Mouse (Mus musculus) NIH3T3 (cell line): ENCODE data around the gene Wnt10b.
"Not testable (repeated sequence)": the region's sequence is repeated elsewhere in the genome, so short reads cannot be mapped to it uniquely, and the experiment has no call there.

Experiments
- DNase-seq: peaks from one replicate; pipeline ENCODE4 v3.0.0-alpha.2; 2012; ENCODE audit warnings: low read depth

Wnt10b gene

GRCm38 (mm10) chr15:98777762-98778161 is at the start of gene Wnt10b:
TSS of gene Wnt10b (minus strand) at chr15:98778150.
- DNase-seq, result no peak

- DNase-seq, result no peak
Observed at GRCm38 (mm10) chr15:98827611-98828011, 49.7 kb upstream of the Wnt10b start.

- peak; percentile 63 for DNase-seq
Observed at GRCm38 (mm10) chr15:98823434-98823833, 45.5 kb upstream of the Wnt10b start.

- DNase-seq, result no peak
Observed at GRCm38 (mm10) chr15:98822147-98822546, 44.2 kb upstream of the Wnt10b start.

GRCm38 (mm10) chr15:98821403-98821802 is 43.5 kb upstream of the Wnt10b start:
- peak; percentile 47 for DNase-seq

- DNase-seq, result no peak
Observed at GRCm38 (mm10) chr15:98820937-98821336, 43.0 kb upstream of the Wnt10b start.

- no peak for DNase-seq
Observed at GRCm38 (mm10) chr15:98818171-98818570, 40.2 kb upstream of the Wnt10b start.

- no peak for DNase-seq
Observed at GRCm38 (mm10) chr15:98812741-98813424, 34.9 kb upstream of the Wnt10b start.

GRCm38 (mm10) chr15:98810212-98810611 is 32.3 kb upstream of the Wnt10b start:
- DNase-seq, result not testable (repeated sequence)

- DNase-seq, result no peak
Observed at GRCm38 (mm10) chr15:98809390-98809789, 31.4 kb upstream of the Wnt10b start, which contains the start of gene Ddn. TSS of gene Ddn (minus strand) at chr15:98809490.

GRCm38 (mm10) chr15:98808651-98809134 is 30.7 kb upstream of the Wnt10b start:
- no peak for DNase-seq

- DNase-seq, result peak; percentile 79
Observed at GRCm38 (mm10) chr15:98807895-98808650, 30.1 kb upstream of the Wnt10b start.

- DNase-seq, result no peak
Observed at GRCm38 (mm10) chr15:98806809-98807770, 29.1 kb upstream of the Wnt10b start.

- no peak for DNase-seq
Observed at GRCm38 (mm10) chr15:98806071-98806808, 28.3 kb upstream of the Wnt10b start.

GRCm38 (mm10) chr15:98805324-98806040 is 27.5 kb upstream of the Wnt10b start:
- DNase-seq, result peak; percentile 80

GRCm38 (mm10) chr15:98804054-98804453 is 26.1 kb upstream of the Wnt10b start:
- peak; percentile 91 for DNase-seq

GRCm38 (mm10) chr15:98802926-98803325 is 25.0 kb upstream of the Wnt10b start:
- DNase-seq, result no peak

GRCm38 (mm10) chr15:98799396-98799795 is 21.4 kb upstream of the Wnt10b start:
- peak; percentile 94 for DNase-seq

- no peak for DNase-seq
Observed at GRCm38 (mm10) chr15:98798903-98799302, 21.0 kb upstream of the Wnt10b start.

GRCm38 (mm10) chr15:98797835-98798492 is 20.0 kb upstream of the Wnt10b start:
- DNase-seq, result no peak
